Comparison of ENCODE assay signal across 8 mouse cellular contexts in the genomic region with DNA sequence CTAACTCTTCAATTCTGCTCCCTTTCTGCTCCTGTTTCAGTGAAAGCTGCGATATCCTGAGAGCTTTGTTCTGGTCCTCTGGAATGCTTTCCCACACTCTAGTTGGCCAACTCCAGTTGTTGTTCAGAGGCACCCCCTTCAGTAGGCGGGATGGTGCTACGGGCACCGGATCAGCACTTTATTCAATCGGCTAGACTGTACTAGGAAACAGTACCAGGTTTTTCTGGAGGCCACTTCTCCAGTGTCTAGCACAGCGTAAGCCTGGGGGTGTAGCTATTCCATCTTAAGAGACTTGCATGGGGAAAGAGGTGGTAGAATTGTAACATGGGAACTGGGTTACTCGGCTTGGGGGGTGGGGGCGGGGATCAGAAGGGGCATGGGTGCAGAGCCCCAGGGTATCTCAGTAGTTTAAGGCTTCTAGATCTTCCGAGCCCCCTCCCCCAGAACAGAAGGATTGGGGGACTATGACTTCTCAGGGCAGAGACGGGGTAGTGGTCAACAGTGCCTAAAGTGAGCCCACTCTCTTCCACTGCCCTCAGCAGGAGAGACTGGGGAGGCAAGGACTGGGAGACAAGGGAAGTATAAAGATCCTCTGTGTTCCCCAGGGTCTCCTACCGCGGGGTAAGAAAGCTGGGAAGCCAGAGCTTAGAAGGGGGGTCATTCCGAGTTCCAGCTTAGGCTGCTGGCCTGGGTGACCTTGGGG. TPM values are rescaled to one million over a fixed set of nuclear protein-coding genes. Genes with fewer than 3 reads are reported as not detected.
A peak's percentile ranks its signal among the peaks of the same experiment; 100 is the strongest.
DNase-seq lines count a peak whose midpoint lies in the region; ATAC-seq and TF ChIP-seq lines count a peak whose summit lies in the region.
"Had no signal": no experiment of that assay in that cellular context is flagged by ENCODE, and none has a peak within 500 bp of the region (broad histone marks: within the 10 kb centered on the region; RNA-seq: fewer than 3 reads in every experiment).

No protein-coding gene starts in this region.

- no peak overlapping the region for H3K9ac ChIP-seq in liver, adult 2 months (ENCODE audit: low read depth, low read length)
- peak overlapping the region; percentile 73 for H3K9ac ChIP-seq in embryonic facial prominence, embryonic 13.5 days
- peak overlapping the region; percentile 50 for H3K9ac ChIP-seq in hindbrain, embryonic 15.5 days

- H3K27ac ChIP-seq in liver, adult 2 months (replicated peaks; ENCODE audit: insufficient read depth, low read depth, low read length): no peak overlapping the region
- H3K27ac ChIP-seq in embryonic facial prominence, embryonic 13.5 days: no peak overlapping the region
- no peak overlapping the region for H3K27ac ChIP-seq in hindbrain, embryonic 15.5 days (replicated peaks)

- H3K9me3 ChIP-seq in embryonic facial prominence, embryonic 13.5 days: no peaks in the 10 kb centered on the region
- H3K9me3 ChIP-seq in hindbrain, embryonic 15.5 days: no peaks in the 10 kb centered on the region

- H3K27me3 ChIP-seq in liver, adult 2 months (ENCODE audit: control insufficient read depth, insufficient read depth, low read length): peaks cover 11% of the 10 kb centered on the region
- H3K27me3 ChIP-seq in embryonic facial prominence, embryonic 13.5 days: peaks cover 51% of the 10 kb centered on the region
- peaks cover 10% of the 10 kb centered on the region; the same call in 1 of the 2 replicates for H3K27me3 ChIP-seq in hindbrain, embryonic 15.5 days

- 0 out of 2 replicates have a peak, but pooled peaks have one; percentile 35 for ATAC-seq in embryonic facial prominence, embryonic 13.5 days (ENCODE audit: insufficient number of reproducible peaks, insufficient read depth, low FRiP score, low TSS enrichment, low read depth)
- ATAC-seq in hindbrain, embryonic 15.5 days (ENCODE audit: low FRiP score, low read depth): peak; percentile 44; the same call in 1 of the 2 replicates
- ATAC-seq in erythroid progenitor cell, adult 5-6 weeks (replicated peaks; ENCODE audit: low FRiP score, poor library complexity, severe bottlenecking): no peak

- H3K4me3 ChIP-seq in liver, adult 2 months (ENCODE audit: insufficient read depth, low read depth, low read length): peak overlapping the region; percentile 27; the same call in 1 of the 2 replicates
- peak overlapping the region; percentile 64 for H3K4me3 ChIP-seq in embryonic facial prominence, embryonic 13.5 days
- H3K4me3 ChIP-seq in hindbrain, embryonic 15.5 days: peak overlapping the region; percentile 68

- no peak for TF ChIP-seq CTCF in liver, adult 2 months (IDR thresholded peaks at IDR 0.05; ENCODE audit: low read depth, low read length)

- H3K79me2 ChIP-seq in liver, adult 2 months (ENCODE audit: control insufficient read depth, insufficient read depth, low read length): no peaks in the 10 kb centered on the region

- no peak for DNase-seq in liver, adult 2 months (ENCODE audit: extremely low read depth, low read depth, low spot score)
- DNase-seq in liver: no peak
- peak; percentile 15 for DNase-seq in neural tube, embryonic 10.5 days (ENCODE audit: extremely low spot score, low spot score)
- no peak for DNase-seq in gastrocnemius, postnatal 25 days

- no peak for TF ChIP-seq POLR2A in liver, adult 2 months (IDR thresholded peaks at IDR 0.05; ENCODE audit: extremely low read depth, insufficient read depth, low read length)

- 0 out of 2 replicates have a peak, but pooled peaks cover 4% of the 10 kb centered on the region for H3K4me1 ChIP-seq in liver, adult 2 months (ENCODE audit: control insufficient read depth, insufficient read depth, low read length)
- H3K4me1 ChIP-seq in embryonic facial prominence, embryonic 13.5 days: peaks cover 14% of the 10 kb centered on the region
- H3K4me1 ChIP-seq in hindbrain, embryonic 15.5 days (replicated peaks): peaks cover 13% of the 10 kb centered on the region

- H3K36me3 ChIP-seq in liver, adult 2 months (ENCODE audit: control insufficient read depth, insufficient read depth, low read length): no peaks in the 10 kb centered on the region
- H3K36me3 ChIP-seq in embryonic facial prominence, embryonic 13.5 days: no peaks in the 10 kb centered on the region
- H3K36me3 ChIP-seq in hindbrain, embryonic 15.5 days: no peaks in the 10 kb centered on the region

- WGBS in liver, adult 2 months: 36% methylated on average over 13 of the region's 13 CpGs
- 19% methylated on average over 13 of the region's 13 CpGs for WGBS in embryonic facial prominence, embryonic 13.5 days
- 25% methylated on average over 13 of the region's 13 CpGs for WGBS in hindbrain, embryonic 15.5 days

- H3K4me2 ChIP-seq in embryonic facial prominence, embryonic 13.5 days: peak overlapping the region; percentile 95
- H3K4me2 ChIP-seq in hindbrain, embryonic 15.5 days: peak overlapping the region; percentile 97

RNA-seq across cellular contexts. Expression of a gene that starts 0.7 kb away (rescaled TPM):
- not detected in 2 replicates for total RNA-seq in liver, adult 2 months (2014; rRNA removed)
- polyA plus RNA-seq in liver, adult 2 months (2012; rRNA removed): not detected in 2 replicates
- 2.0 and 2.6 TPM in 2 replicates for polyA plus RNA-seq in embryonic facial prominence, embryonic 13.5 days (2015; fragmentation: Nextera tagmentation; extraction: Ambion mirVana)
- 2.3 and 2.9 TPM in 2 replicates for polyA plus RNA-seq in hindbrain, embryonic 15.5 days (2015; fragmentation: Nextera tagmentation; extraction: Ambion mirVana)
- total RNA-seq in erythroid progenitor cell, adult 5-6 weeks (2015; ENCODE audit: low replicate concordance): not detected in 2 replicates
- not detected in 2 replicates for total RNA-seq in erythroid progenitor cell, adult 5-6 weeks (2017; ENCODE audit: low replicate concordance)
- under 1 TPM; 0.51 to 0.56 TPM for total RNA-seq in gastrocnemius, postnatal 25 days (2021)
- total RNA-seq: common myeloid progenitor, adult 5-6 weeks had no signal
